Mouse (Mus musculus) hindbrain, embryonic 15.5 days (tissue): Measurements from ENCODE around the gene Dennd2a. TPM values are rescaled to one million over a fixed set of nuclear protein-coding genes. Genes with fewer than 3 reads are reported as not detected.
A peak's percentile ranks its signal among the peaks of the same experiment; 100 is the strongest.

Source experiments
- ATAC-seq: fragments of 200-750 bp; cut with Nextera tagmentation; 2 replicates; pipeline ENCODE4 v1.8.0; 2017; ENCODE audit warnings: low read depth, moderate number of reproducible peaks, moderate TSS enrichment; ENCODE audit not compliant: low FRiP score
- H3K27ac ChIP-seq: fragments of 300-500 bp; sonication (generic); replicated peaks from 2 replicates; pipeline ENCODE4 v1.5.1; 2015; ENCODE audit warnings: mild to moderate bottlenecking, inconsistent platforms
- H3K27me3 ChIP-seq: fragments of 300-500 bp; sonication (generic); 2 replicates; pipeline ENCODE4 v1.6.1; 2015; ENCODE audit warnings: control low read depth, inconsistent platforms
- H3K36me3 ChIP-seq: fragments of 300-500 bp; sonication (generic); 2 replicates; pipeline ENCODE4 v1.6.1; 2015; ENCODE audit warnings: control low read depth, inconsistent platforms
- H3K4me1 ChIP-seq: fragments of 300-500 bp; sonication (generic); replicated peaks from 2 replicates; pipeline ENCODE4 v1.6.1; 2015; ENCODE audit warnings: control low read depth, inconsistent platforms
- H3K4me2 ChIP-seq: fragments of 300-500 bp; sonication (generic); 2 replicates; pipeline ENCODE4 v1.6.1; 2015; ENCODE audit warnings: moderate library complexity, mild to moderate bottlenecking, inconsistent platforms
- H3K4me3 ChIP-seq: fragments of 300-500 bp; sonication (generic); 2 replicates; pipeline ENCODE4 v1.5.1; 2015; ENCODE audit warnings: mild to moderate bottlenecking, inconsistent platforms
- H3K9ac ChIP-seq: fragments of 300-500 bp; sonication (generic); 2 replicates; pipeline ENCODE4 v1.6.1; 2015; ENCODE audit warnings: inconsistent platforms
- H3K9me3 ChIP-seq: fragments of 300-500 bp; sonication (generic); 2 replicates; pipeline ENCODE4 v1.6.1; 2016; ENCODE audit warnings: control low read depth, inconsistent platforms
- WGBS: fragments of 180-500 bp; shearing (Covaris S2); methylation state at CpG from one replicate; pipeline ENCODE4 v1.1.7; 2015; 5-methylcytosine and 5-hydroxymethylcytosine counted together
- polyA plus RNA-seq: library from polyadenylated mRNA; unstranded; fragments of >200 nt; fragmentation: Nextera tagmentation; extraction: Ambion mirVana; gene quantifications from 2 replicates; pipeline ENCODE4 v1.2.1, GENCODE M21; 2015

Gene Dennd2a
- polyA plus RNA-seq, 1 experiment from 2014 or later: 18.7 TPM

- Histone ChIP-seq H3K9ac (no peak overlapping the region), H3K4me1 (peaks cover 15% of the 10 kb centered on the region), H3K4me2 (no peak overlapping the region), H3K4me3 (no peak overlapping the region), H3K9me3 (no peaks in the 10 kb centered on the region), H3K27ac (no peak overlapping the region), H3K27me3 (no peaks in the 10 kb centered on the region), H3K36me3 (peaks cover 31% of the 10 kb centered on the region)
- ATAC-seq: no peak
- 93% methylated on average over 4 of the region's 4 CpGs for WGBS
Measured at GRCm38 (mm10) chr6:39492161-39492560, 65.5 kb downstream of the Dennd2a start.

- Histone ChIP-seq H3K36me3 (peaks cover 39% of the 10 kb centered on the region), H3K9me3 (no peaks in the 10 kb centered on the region), H3K4me3 (no peak overlapping the region), H3K27me3 (no peaks in the 10 kb centered on the region), H3K9ac (no peak overlapping the region), H3K4me2 (no peak overlapping the region), H3K4me1 (peaks cover 15% of the 10 kb centered on the region), H3K27ac (peak overlapping the region; percentile 58)
- WGBS: 47% methylated on average over 5 of the region's 5 CpGs
- ATAC-seq: 0 out of 2 replicates have a peak, but pooled peaks have one; percentile 10
Measured at GRCm38 (mm10) chr6:39491203-39491602, 66.5 kb downstream of the Dennd2a start.

DNA sequence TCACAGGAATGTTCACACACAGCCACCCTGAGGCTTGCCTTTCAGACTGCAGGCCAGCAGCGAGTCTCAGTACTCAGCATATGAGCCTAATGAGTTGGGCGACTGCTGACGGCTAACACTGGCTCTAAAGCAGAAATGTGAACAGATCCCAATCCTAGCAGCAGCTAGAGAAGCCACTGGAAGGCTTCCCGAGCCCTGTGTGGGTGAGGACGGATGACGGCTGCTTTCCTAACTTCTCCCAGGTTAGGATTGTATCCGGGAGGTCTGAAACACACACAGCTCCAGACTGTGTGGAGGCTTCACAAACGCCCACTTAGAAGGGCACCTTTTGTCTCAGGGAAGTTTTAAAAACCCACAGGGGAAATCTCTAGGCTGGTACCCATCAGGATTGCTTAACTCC is 69.4 kb downstream of the Dennd2a start:
- WGBS: 92% methylated on average over 8 of the region's 8 CpGs

DNA sequence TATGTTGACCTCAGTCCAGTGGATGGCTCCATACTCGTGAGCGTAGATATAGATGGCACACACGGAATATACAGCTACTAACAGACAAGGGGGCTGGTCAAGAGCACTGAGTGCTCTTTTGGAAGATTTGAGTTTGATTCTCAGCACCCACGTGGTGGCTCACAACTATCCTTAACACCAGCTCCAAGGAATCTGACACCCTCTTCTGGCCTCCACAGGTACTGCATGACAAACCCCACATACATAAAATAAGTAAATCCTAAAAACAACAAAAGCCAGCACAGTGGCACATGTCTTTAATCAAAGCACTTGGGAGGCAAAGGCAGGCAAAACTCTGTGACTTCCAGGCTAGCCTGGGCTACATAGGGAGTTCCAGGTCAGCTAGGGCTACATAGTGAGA is 74.0 kb downstream of the Dennd2a start:
- no peak overlapping the region for H3K4me3 ChIP-seq
- H3K27me3 ChIP-seq: no peaks in the 10 kb centered on the region
- H3K4me2 ChIP-seq: no peak overlapping the region
- H3K36me3 ChIP-seq: peaks cover 71% of the 10 kb centered on the region
- peaks cover 6% of the 10 kb centered on the region; the same call in 1 of the 2 replicates for H3K4me1 ChIP-seq
- H3K9me3 ChIP-seq: no peaks in the 10 kb centered on the region
- H3K9ac ChIP-seq: no peak overlapping the region
- WGBS: 95% methylated on average over 4 of the region's 4 CpGs
- H3K27ac ChIP-seq: no peak overlapping the region
- ATAC-seq: no peak

More for the DNA sequence above, 69.4 kb downstream of the Dennd2a start:
- Histone ChIP-seq H3K4me1 (peaks cover 12% of the 10 kb centered on the region), H3K36me3 (peaks cover 55% of the 10 kb centered on the region), H3K4me2 (no peak overlapping the region), H3K27ac (no peak overlapping the region), H3K27me3 (no peaks in the 10 kb centered on the region), H3K9ac (no peak overlapping the region), H3K9me3 (no peaks in the 10 kb centered on the region), H3K4me3 (no peak overlapping the region)
- ATAC-seq: no peak

GRCm38 (mm10) chr6:39478509-39479150 is 79.0 kb downstream of the Dennd2a start:
- WGBS: 33% methylated on average over 8 of the region's 8 CpGs
- peaks cover 16% of the 10 kb centered on the region; the same call in 1 of the 2 replicates for H3K4me1 ChIP-seq
- H3K27ac ChIP-seq: peak overlapping the region; percentile 64
- peaks cover 30% of the 10 kb centered on the region for H3K36me3 ChIP-seq
- H3K4me2 ChIP-seq: no peak overlapping the region
- H3K9me3 ChIP-seq: no peaks in the 10 kb centered on the region
- ATAC-seq: peak; percentile 82
- no peaks in the 10 kb centered on the region for H3K27me3 ChIP-seq
- H3K4me3 ChIP-seq: no peak overlapping the region
- H3K9ac ChIP-seq: no peak overlapping the region

DNA sequence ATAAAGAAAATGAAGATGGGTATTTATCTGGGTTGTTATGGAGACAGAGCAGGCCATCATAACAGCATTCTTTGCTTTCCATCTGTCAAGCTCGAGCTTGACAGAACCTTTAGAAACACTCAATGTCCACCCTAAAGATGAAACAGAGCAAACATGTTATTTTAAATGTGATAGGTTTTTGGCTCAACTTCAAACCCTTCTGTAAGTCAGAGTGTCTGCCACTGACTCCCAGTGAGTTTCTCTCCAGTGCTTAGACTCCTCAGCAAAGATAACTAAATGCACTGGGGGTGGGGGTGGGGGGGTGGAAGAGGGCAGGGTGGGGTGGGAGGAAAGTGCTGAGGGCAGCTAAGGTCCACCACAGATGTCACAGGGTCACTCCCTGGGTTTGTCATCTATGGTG is 81.0 kb downstream of the Dennd2a start:
- Histone ChIP-seq H3K4me1 (peaks cover 16% of the 10 kb centered on the region; the same call in 1 of the 2 replicates), H3K9ac (no peak overlapping the region), H3K27me3 (no peaks in the 10 kb centered on the region), H3K27ac (no peak overlapping the region), H3K4me3 (no peak overlapping the region), H3K4me2 (no peak overlapping the region), H3K9me3 (no peaks in the 10 kb centered on the region), H3K36me3 (peaks cover 12% of the 10 kb centered on the region; the same call in 1 of the 2 replicates)
- no peak for ATAC-seq
- WGBS: 74% methylated on average over 1 of the region's 1 CpGs

DNA sequence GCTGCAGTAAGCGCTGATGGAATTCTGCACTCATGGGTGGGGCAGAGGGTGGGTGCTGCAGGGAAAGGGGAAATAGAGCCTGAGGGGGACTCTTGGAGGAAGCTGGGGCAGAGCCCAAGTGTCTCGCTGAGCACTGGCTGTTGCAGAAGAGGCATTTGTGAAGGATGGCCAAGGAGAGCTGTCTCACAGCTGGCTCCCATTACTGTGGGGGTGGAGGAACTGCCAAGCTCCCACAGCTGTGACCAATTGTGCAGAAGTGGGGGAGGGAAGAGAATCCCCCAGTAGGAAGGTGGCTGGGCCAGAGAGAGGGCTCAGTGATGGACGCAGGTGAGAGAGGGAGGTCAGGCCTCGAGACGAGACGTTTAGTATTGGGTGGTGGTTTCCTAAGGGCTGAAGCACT is 83.2 kb downstream of the Dennd2a start:
- H3K27me3 ChIP-seq: no peaks in the 10 kb centered on the region
- no peak overlapping the region for H3K27ac ChIP-seq
- peaks cover 16% of the 10 kb centered on the region; the same call in 1 of the 2 replicates for H3K4me1 ChIP-seq
- no peak overlapping the region for H3K4me3 ChIP-seq
- no peak overlapping the region for H3K4me2 ChIP-seq
- peaks cover 15% of the 10 kb centered on the region for H3K36me3 ChIP-seq
- 59% methylated on average over 6 of the region's 6 CpGs for WGBS
- H3K9me3 ChIP-seq: no peaks in the 10 kb centered on the region
- no peak overlapping the region for H3K9ac ChIP-seq
- ATAC-seq: peak; percentile 20; the same call in 1 of the 2 replicates

- 83% methylated on average over 5 of the region's 5 CpGs for WGBS
- no peak overlapping the region for H3K9ac ChIP-seq
- no peak overlapping the region for H3K4me3 ChIP-seq
- H3K27ac ChIP-seq: no peak overlapping the region
- H3K4me1 ChIP-seq: 0 out of 2 replicates have a peak, but pooled peaks cover 3% of the 10 kb centered on the region
- H3K9me3 ChIP-seq: no peaks in the 10 kb centered on the region
- ATAC-seq: no peak
- no peaks in the 10 kb centered on the region for H3K27me3 ChIP-seq
- no peak overlapping the region for H3K4me2 ChIP-seq
- peaks cover 26% of the 10 kb centered on the region for H3K36me3 ChIP-seq
Measured at GRCm38 (mm10) chr6:39472837-39473236, 84.8 kb downstream of the Dennd2a start.

- no peak for ATAC-seq
- WGBS: 89% methylated on average over 4 of the region's 4 CpGs
- Histone ChIP-seq H3K9me3 (no peaks in the 10 kb centered on the region), H3K4me2 (no peak overlapping the region), H3K27me3 (no peaks in the 10 kb centered on the region), H3K9ac (no peak overlapping the region), H3K4me1 (0 out of 2 replicates have a peak, but pooled peaks cover 2% of the 10 kb centered on the region), H3K36me3 (peaks cover 26% of the 10 kb centered on the region), H3K27ac (no peak overlapping the region), H3K4me3 (no peak overlapping the region)
Measured at GRCm38 (mm10) chr6:39472271-39472670, 85.4 kb downstream of the Dennd2a start.

GRCm38 (mm10) chr6:39470076-39470475 is 87.6 kb downstream of the Dennd2a start:
- no peaks in the 10 kb centered on the region for H3K9me3 ChIP-seq
- no peak overlapping the region for H3K4me2 ChIP-seq
- 0 out of 2 replicates have a peak, but pooled peaks cover 2% of the 10 kb centered on the region for H3K4me1 ChIP-seq
- no peak overlapping the region for H3K9ac ChIP-seq
- no peak for ATAC-seq
- no peak overlapping the region for H3K27ac ChIP-seq
- H3K36me3 ChIP-seq: peaks cover 26% of the 10 kb centered on the region
- no peak overlapping the region for H3K4me3 ChIP-seq
- no peaks in the 10 kb centered on the region for H3K27me3 ChIP-seq
- 95% methylated on average over 14 of the region's 14 CpGs for WGBS

DNA sequence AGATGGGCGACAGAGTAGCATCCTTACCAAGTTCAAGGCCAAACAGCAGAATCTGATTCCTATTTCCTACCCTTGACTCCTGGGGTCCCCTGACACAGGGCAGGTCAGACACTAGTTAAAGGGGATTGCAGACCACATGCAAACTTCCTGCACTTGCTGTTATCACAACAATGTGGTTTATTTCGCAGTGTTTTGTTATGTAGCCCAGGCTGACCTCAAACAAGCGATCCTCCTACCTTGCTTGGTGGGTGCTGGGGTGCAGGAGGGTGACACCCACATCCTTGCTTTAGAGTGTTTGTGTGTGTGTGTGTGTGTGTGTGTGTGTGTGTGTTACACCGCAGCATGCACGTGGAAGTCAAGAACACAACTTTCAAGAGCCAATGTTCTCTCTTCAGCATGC is 88.2 kb downstream of the Dennd2a start:
- Histone ChIP-seq H3K36me3 (peaks cover 26% of the 10 kb centered on the region), H3K9me3 (no peaks in the 10 kb centered on the region), H3K4me1 (0 out of 2 replicates have a peak, but pooled peaks cover 2% of the 10 kb centered on the region), H3K4me2 (no peak overlapping the region), H3K27ac (no peak overlapping the region), H3K9ac (no peak overlapping the region), H3K27me3 (no peaks in the 10 kb centered on the region), H3K4me3 (no peak overlapping the region)
- 86% methylated on average over 5 of the region's 5 CpGs for WGBS
- ATAC-seq: no peak

DNA sequence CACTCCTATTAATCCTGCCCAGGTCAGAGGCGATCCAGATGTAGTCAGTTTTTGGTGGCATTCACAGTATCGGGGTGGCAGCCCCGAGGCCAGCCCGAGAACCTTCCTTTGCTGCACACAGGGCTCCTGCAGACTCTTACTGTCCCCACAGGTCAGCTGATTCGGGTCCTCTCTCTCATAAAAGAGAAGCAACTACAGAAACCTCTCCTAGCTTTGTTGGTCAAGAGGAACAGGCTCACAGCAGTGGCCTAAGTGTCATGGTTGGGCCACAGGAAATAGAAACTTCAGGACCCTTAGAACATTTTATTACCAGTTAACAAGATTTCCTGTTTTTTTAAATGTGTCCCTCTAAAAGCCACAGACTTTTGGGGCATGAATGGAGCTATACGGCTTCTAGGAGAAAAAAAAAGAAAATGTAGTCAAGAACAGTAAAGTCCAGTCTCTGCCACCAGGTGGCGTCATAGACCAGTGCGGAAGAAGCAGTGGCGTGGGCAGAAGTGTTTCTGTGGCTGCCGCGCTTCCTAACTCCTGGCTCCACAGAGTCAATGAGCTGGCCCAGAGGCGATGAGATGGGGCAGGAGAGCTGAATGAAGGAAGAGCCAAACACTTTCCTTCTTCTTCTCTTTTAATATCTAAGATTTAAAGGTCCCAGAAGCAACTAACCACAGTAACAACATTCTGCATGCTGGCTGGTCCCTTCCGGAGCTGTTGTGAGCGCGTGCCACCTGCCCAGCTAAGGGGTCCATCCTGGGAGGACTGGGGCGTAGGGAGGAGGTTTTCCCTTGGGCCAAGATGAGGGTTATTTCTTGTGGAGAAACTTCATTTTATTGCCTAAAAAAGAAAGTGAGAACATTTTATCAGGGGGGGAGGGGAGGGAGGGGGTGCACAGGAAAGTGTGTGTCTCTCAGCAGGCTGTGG is 94.8 kb downstream of the Dennd2a start:
- no peaks in the 10 kb centered on the region for H3K4me1 ChIP-seq
- H3K27me3 ChIP-seq: no peaks in the 10 kb centered on the region
- peak; percentile 76 for ATAC-seq
- no peak overlapping the region for H3K4me2 ChIP-seq
- no peak overlapping the region for H3K9ac ChIP-seq
- 49% methylated on average over 16 of the region's 16 CpGs for WGBS
- H3K9me3 ChIP-seq: no peaks in the 10 kb centered on the region
- H3K4me3 ChIP-seq: no peak overlapping the region
- no peak overlapping the region for H3K27ac ChIP-seq
- peaks cover 12% of the 10 kb centered on the region for H3K36me3 ChIP-seq
